Comparison of ENCODE assay signal across 19 mouse cellular contexts in genomic region chr11:105264988-105265387, GRCm38 (mm10). TPM values are rescaled to one million over a fixed set of nuclear protein-coding genes. Genes with fewer than 3 reads are reported as not detected.
DNase-seq lines count a peak whose midpoint lies in the region; ATAC-seq and TF ChIP-seq lines count a peak whose summit lies in the region.
"Had no signal": no experiment of that assay in that cellular context is flagged by ENCODE, and none has a peak within 500 bp of the region (broad histone marks: within the 10 kb centered on the region; RNA-seq: fewer than 3 reads in every experiment).

No protein-coding gene starts in this region.

- H3K9ac ChIP-seq in midbrain, embryonic 11.5 days (ENCODE audit: low read length) = no peak overlapping the region
- H3K9ac ChIP-seq in lung, postnatal 0 days (replicated peaks; ENCODE audit: low read depth) = no peak overlapping the region
- H3K9ac ChIP-seq: embryonic facial prominence, embryonic 15.5 days; forebrain, embryonic 15.5 days; heart, embryonic 15.5 days; hindbrain, embryonic 14.5 days had no signal

- no peaks in the 10 kb centered on the region for H3K4me1 ChIP-seq in midbrain, embryonic 11.5 days (ENCODE audit: control insufficient read depth, insufficient read depth, low read length)
- H3K4me1 ChIP-seq in midbrain, embryonic 10.5 days = no peaks in the 10 kb centered on the region
- no peaks in the 10 kb centered on the region for H3K4me1 ChIP-seq in lung, postnatal 0 days (ENCODE audit: insufficient read depth, low read depth, low read length)
- H3K4me1 ChIP-seq: embryonic facial prominence, embryonic 15.5 days; forebrain, embryonic 15.5 days; heart, embryonic 15.5 days; hindbrain, embryonic 10.5 days had no signal

- H3K9me3 ChIP-seq in midbrain, embryonic 11.5 days (ENCODE audit: control insufficient read depth, low read length) = no peaks in the 10 kb centered on the region
- H3K9me3 ChIP-seq in midbrain, embryonic 10.5 days (replicated peaks) = no peaks in the 10 kb centered on the region
- no peaks in the 10 kb centered on the region for H3K9me3 ChIP-seq in lung, postnatal 0 days (ENCODE audit: low read length)
- H3K9me3 ChIP-seq: embryonic facial prominence, embryonic 15.5 days; forebrain, embryonic 15.5 days; heart, embryonic 15.5 days; hindbrain, embryonic 10.5 days had no signal

- no peaks in the 10 kb centered on the region for H3K27me3 ChIP-seq in midbrain, embryonic 11.5 days (ENCODE audit: control insufficient read depth, insufficient read depth, low read length)
- no peaks in the 10 kb centered on the region for H3K27me3 ChIP-seq in midbrain, embryonic 10.5 days (ENCODE audit: low read depth, poor library complexity, severe bottlenecking)
- H3K27me3 ChIP-seq in lung, postnatal 0 days (replicated peaks; ENCODE audit: insufficient read depth, low read length) = no peaks in the 10 kb centered on the region
- H3K27me3 ChIP-seq: embryonic facial prominence, embryonic 15.5 days; forebrain, embryonic 15.5 days; heart, embryonic 15.5 days had no signal

- WGBS in midbrain, embryonic 11.5 days = 93% methylated on average over 3 of the region's 3 CpGs
- 97% methylated on average over 3 of the region's 3 CpGs for WGBS in midbrain, embryonic 10.5 days
- 66% methylated on average over 3 of the region's 3 CpGs for WGBS in lung, postnatal 0 days

- no peak overlapping the region for H3K4me2 ChIP-seq in midbrain, embryonic 11.5 days
- H3K4me2 ChIP-seq in lung, postnatal 0 days (replicated peaks; ENCODE audit: low read depth, low read length) = no peak overlapping the region
- H3K4me2 ChIP-seq: embryonic facial prominence, embryonic 15.5 days; forebrain, embryonic 15.5 days; heart, embryonic 11.5 days; heart, embryonic 15.5 days; hindbrain, embryonic 14.5 days had no signal

- H3K4me3 ChIP-seq in midbrain, embryonic 11.5 days (ENCODE audit: low read depth, low read length) = no peak overlapping the region
- no peak overlapping the region for H3K4me3 ChIP-seq in midbrain, embryonic 10.5 days
- no peak overlapping the region for H3K4me3 ChIP-seq in lung, postnatal 0 days (ENCODE audit: low read depth, low read length)
- H3K4me3 ChIP-seq: embryonic facial prominence, embryonic 15.5 days; forebrain, embryonic 15.5 days; heart, adult 2 months; heart, embryonic 15.5 days; hindbrain, embryonic 10.5 days had no signal

- DNase-seq in lung, adult 18-20 months = peak; percentile 25 to 26
- no peak for DNase-seq in lung, postnatal 10 days
- DNase-seq in midbrain, embryonic 11.5 days (ENCODE audit: low spot score, missing footprints) = peak; percentile 75
- no peak for DNase-seq in midbrain, embryonic 10.5 days (ENCODE audit: low spot score)
- DNase-seq in lung, postnatal 0 days (ENCODE audit: low spot score) = peak; percentile 59
- DNase-seq in spleen, adult 12 weeks (ENCODE audit: low spot score) = no peak
- DNase-seq in adrenal gland, postnatal 10 days = no peak
- DNase-seq: adrenal gland, postnatal 14 days; cerebellum, adult 11-12 months; cerebellum, adult 9-11 months; cerebellum, postnatal 36 days; gastrocnemius, postnatal 10 days; heart, adult 2 months had no signal

- TF ChIP-seq EP300 in lung, postnatal 0 days (IDR thresholded peaks at IDR 0.05) = no peak; the same call in 1 of the 2 replicates

- H3K36me3 ChIP-seq in midbrain, embryonic 11.5 days (ENCODE audit: control insufficient read depth, insufficient read depth, low read length) = peaks cover 2% of the 10 kb centered on the region; the same call in 1 of the 2 replicates
- H3K36me3 ChIP-seq in midbrain, embryonic 10.5 days = peaks cover 79% of the 10 kb centered on the region
- peaks cover 9% of the 10 kb centered on the region; the same call in 1 of the 2 replicates for H3K36me3 ChIP-seq in lung, postnatal 0 days (ENCODE audit: insufficient read depth, low read length)

- ATAC-seq in midbrain, embryonic 11.5 days (ENCODE audit: low FRiP score) = no peak
- ATAC-seq in lung, postnatal 0 days = peak; percentile 44; the same call in 1 of the 2 replicates
- ATAC-seq: forebrain, embryonic 15.5 days had no signal

- H3K27ac ChIP-seq in midbrain, embryonic 11.5 days (ENCODE audit: low read depth, low read length) = no peak overlapping the region
- no peak overlapping the region for H3K27ac ChIP-seq in midbrain, embryonic 10.5 days (replicated peaks)
- no peak overlapping the region for H3K27ac ChIP-seq in lung, postnatal 0 days (ENCODE audit: low read length)
- H3K27ac ChIP-seq: embryonic facial prominence, embryonic 15.5 days; forebrain, embryonic 15.5 days; heart, adult 2 months; heart, embryonic 15.5 days; hindbrain, embryonic 10.5 days; hindbrain, embryonic 14.5 days had no signal

- no peak for TF ChIP-seq CTCF in lung, postnatal 0 days (IDR thresholded peaks at IDR 0.05)

RNA-seq across cellular contexts. Expression of gene Mrc2, which starts 27.5 kb away (rescaled TPM):
- 6.7 and 7.0 TPM in 2 replicates for polyA plus RNA-seq in midbrain, embryonic 11.5 days (2014; fragmentation: Nextera tagmentation; extraction: Ambion mirVana)
- 16.5 and 16.9 TPM in 2 replicates for polyA plus RNA-seq in midbrain, embryonic 10.5 days (2016; fragmentation: Nextera tagmentation; extraction: Ambion mirVana)
- 20.0 and 22.6 TPM in 2 replicates for polyA plus RNA-seq in lung, postnatal 0 days (2015; fragmentation: Nextera tagmentation; extraction: Ambion mirVana)
- 10 to 100 TPM; 27.6 to 28.0 TPM for total RNA-seq in adrenal gland, postnatal 10 days (2021)

Comparison
In these comparisons a context has a peak if more than half of its experiments do, and no peak if none do; other contexts are left out.
1. DNase-seq: peak in lung, adult 18-20 months (2 of 2), midbrain, embryonic 11.5 days (single experiment) and lung, postnatal 0 days (single experiment); none in lung, postnatal 10 days (single experiment), midbrain, embryonic 10.5 days (single experiment), spleen, adult 12 weeks (single experiment) and adrenal gland, postnatal 10 days (single experiment).